Mouse (Mus musculus) 416B (cell line): Measurements from ENCODE around the gene Gm20388.

Source experiments
- DNase-seq: peaks from one replicate; pipeline ENCODE4 v3.0.0; 2011; ENCODE audit warnings: low read depth

The Gm20388 gene

GRCm38 (mm10) chr8:121527751-121528150 is 1617.1 kb downstream of the Gm20388 start:
- DNase-seq: no peak

- no peak for DNase-seq
These were observed 1618.1 kb downstream of the Gm20388 start for GRCm38 (mm10) chr8:121528790-121529189.

- DNase-seq: no peak
These were observed 1620.0 kb downstream of the Gm20388 start for GRCm38 (mm10) chr8:121530639-121531038.

- peak; percentile 37 for DNase-seq
These were observed 1621.7 kb downstream of the Gm20388 start for GRCm38 (mm10) chr8:121532381-121532780.

GRCm38 (mm10) chr8:121541862-121542261 is 1631.2 kb downstream of the Gm20388 start:
- DNase-seq: no peak

GRCm38 (mm10) chr8:121542901-121543300 is 1632.3 kb downstream of the Gm20388 start:
- no peak for DNase-seq

GRCm38 (mm10) chr8:121544276-121544785 is 1633.7 kb downstream of the Gm20388 start, which contains the start of gene 1700018B08Rik:
Gene 1700018B08Rik, minus strand, starts transcription at chr8:121544320.
- DNase-seq: no peak

GRCm38 (mm10) chr8:121544936-121545335 is 1634.3 kb downstream of the Gm20388 start:
- DNase-seq: no peak

- DNase-seq: peak; percentile 82
These were observed 1636.5 kb downstream of the Gm20388 start for GRCm38 (mm10) chr8:121547132-121547531.

GRCm38 (mm10) chr8:121550056-121550455 is 1639.4 kb downstream of the Gm20388 start:
- no peak for DNase-seq

- DNase-seq: no peak
These were observed 1640.7 kb downstream of the Gm20388 start for GRCm38 (mm10) chr8:121551065-121551985.

- no peak for DNase-seq
These were observed 1641.9 kb downstream of the Gm20388 start for GRCm38 (mm10) chr8:121552506-121552905.

GRCm38 (mm10) chr8:121553831-121554475 is 1643.3 kb downstream of the Gm20388 start:
- no peak for DNase-seq

- DNase-seq: no peak
These were observed 1647.1 kb downstream of the Gm20388 start for GRCm38 (mm10) chr8:121557746-121558145.

- DNase-seq: no peak
These were observed 1647.9 kb downstream of the Gm20388 start for GRCm38 (mm10) chr8:121558538-121558937.

GRCm38 (mm10) chr8:121559801-121560200 is 1649.2 kb downstream of the Gm20388 start:
- no peak for DNase-seq

GRCm38 (mm10) chr8:121560432-121561100 is 1649.9 kb downstream of the Gm20388 start:
- DNase-seq: no peak

GRCm38 (mm10) chr8:121561636-121562345 is 1651.2 kb downstream of the Gm20388 start:
- DNase-seq: no peak

- DNase-seq: no peak
These were observed 1652.3 kb downstream of the Gm20388 start for GRCm38 (mm10) chr8:121562941-121563351.

- no peak for DNase-seq
These were observed 1653.1 kb downstream of the Gm20388 start for GRCm38 (mm10) chr8:121563701-121564100.

GRCm38 (mm10) chr8:121568321-121568720 is 1657.7 kb downstream of the Gm20388 start:
- DNase-seq: peak; percentile 91

- peak; percentile 99 for DNase-seq
These were observed 1659.7 kb downstream of the Gm20388 start for GRCm38 (mm10) chr8:121570335-121570734.
